Mouse (Mus musculus): ENCODE measurements at regions not wholly inside any gene's neighbourhood (a gene's known extent, or its start where the extent isn't known, plus 50 kb on each side); places are given as distances from the start of the nearest gene placed in this dataset.

GRCm38 (mm10) chr4:153854084-153854747 is 102.8 kb upstream of the A430005L14Rik start:
- TF ChIP-seq CTCF (IDR thresholded peaks at IDR 0.05; ENCODE audit: low read depth, low read length) (no peak), POLR2A (IDR thresholded peaks at IDR 0.05; ENCODE audit: borderline replicate concordance, low read depth, low read length) (no peak)
